ENCODE assay signal across 11 mouse cellular contexts in genomic region chr11:116840748-116841147, GRCm38 (mm10). TPM values are rescaled to one million over a fixed set of nuclear protein-coding genes. Genes with fewer than 3 reads are reported as not detected.
A peak's percentile ranks its signal among the peaks of the same experiment; 100 is the strongest.
DNase-seq lines count a peak whose midpoint lies in the region; ATAC-seq and TF ChIP-seq lines count a peak whose summit lies in the region.
"Had no signal": no experiment of that assay in that cellular context is flagged by ENCODE, and none has a peak within 500 bp of the region (broad histone marks: within the 10 kb centered on the region; RNA-seq: fewer than 3 reads in every experiment).

No protein-coding gene starts in this region.

- peaks cover 43% of the 10 kb centered on the region for H3K36me3 ChIP-seq in heart, embryonic 15.5 days
- peaks cover 46% of the 10 kb centered on the region for H3K36me3 ChIP-seq in hindbrain, embryonic 15.5 days
- H3K36me3 ChIP-seq in midbrain, embryonic 13.5 days = peaks cover 55% of the 10 kb centered on the region

- H3K27me3 ChIP-seq in heart, embryonic 15.5 days = no peaks in the 10 kb centered on the region
- H3K27me3 ChIP-seq in hindbrain, embryonic 15.5 days = no peaks in the 10 kb centered on the region
- H3K27me3 ChIP-seq in midbrain, embryonic 13.5 days = no peaks in the 10 kb centered on the region
- H3K27me3 ChIP-seq: CH12.LX had no signal

- TF ChIP-seq POLR2A in bone marrow macrophage, adult 2 months (IDR thresholded peaks at IDR 0.05; ENCODE audit: borderline replicate concordance, low read depth, low read length) = no peak

- DNase-seq in heart, postnatal 4 days = no peak
- no peak for DNase-seq in right cerebral cortex, postnatal 4 days
- DNase-seq: heart, adult 18-20 months had no signal

- H3K9ac ChIP-seq in heart, embryonic 15.5 days = 0 out of 2 replicates have a peak overlapping the region, but pooled peaks have one; percentile 16
- peak overlapping the region; percentile 6; the same call in 1 of the 2 replicates for H3K9ac ChIP-seq in hindbrain, embryonic 15.5 days
- H3K9ac ChIP-seq in midbrain, embryonic 13.5 days (replicated peaks) = peak overlapping the region; percentile 94

- 73% methylated on average over 4 of the region's 4 CpGs for WGBS in heart, embryonic 15.5 days
- WGBS in hindbrain, embryonic 15.5 days = 82% methylated on average over 4 of the region's 4 CpGs
- 86% methylated on average over 4 of the region's 4 CpGs for WGBS in midbrain, embryonic 13.5 days

- H3K4me3 ChIP-seq in heart, embryonic 15.5 days = peak overlapping the region; percentile 88
- peak overlapping the region; percentile 26; the same call in 1 of the 2 replicates for H3K4me3 ChIP-seq in bone marrow macrophage, adult 2 months (ENCODE audit: insufficient read depth, low read length)
- no peak overlapping the region for H3K4me3 ChIP-seq in hindbrain, embryonic 15.5 days
- H3K4me3 ChIP-seq in midbrain, embryonic 13.5 days (replicated peaks) = peak overlapping the region; percentile 80

- peaks cover 31% of the 10 kb centered on the region for H3K4me1 ChIP-seq in heart, embryonic 15.5 days (replicated peaks)
- H3K4me1 ChIP-seq in bone marrow macrophage, adult 2 months (ENCODE audit: control insufficient read depth, insufficient read depth, low read length) = peaks cover 24% of the 10 kb centered on the region
- H3K4me1 ChIP-seq in hindbrain, embryonic 15.5 days (replicated peaks) = peaks cover 39% of the 10 kb centered on the region
- H3K4me1 ChIP-seq in midbrain, embryonic 13.5 days (replicated peaks) = peaks cover 58% of the 10 kb centered on the region

- H3K9me3 ChIP-seq in heart, embryonic 15.5 days (replicated peaks) = no peaks in the 10 kb centered on the region
- no peaks in the 10 kb centered on the region for H3K9me3 ChIP-seq in hindbrain, embryonic 15.5 days
- H3K9me3 ChIP-seq in midbrain, embryonic 13.5 days = no peaks in the 10 kb centered on the region

- no peak overlapping the region for H3K27ac ChIP-seq in heart, embryonic 15.5 days
- no peak overlapping the region for H3K27ac ChIP-seq in bone marrow macrophage, adult 2 months (ENCODE audit: insufficient read depth, low read depth, low read length)
- no peak overlapping the region for H3K27ac ChIP-seq in hindbrain, embryonic 15.5 days (replicated peaks)
- H3K27ac ChIP-seq in midbrain, embryonic 13.5 days = no peak overlapping the region
- H3K27ac ChIP-seq: macrophage had no signal

- H3K4me2 ChIP-seq in heart, embryonic 15.5 days = peak overlapping the region; percentile 62
- peak overlapping the region; percentile 83 for H3K4me2 ChIP-seq in hindbrain, embryonic 15.5 days
- peak overlapping the region; percentile 90 for H3K4me2 ChIP-seq in midbrain, embryonic 13.5 days (replicated peaks)

- TF ChIP-seq CTCF in bone marrow macrophage, adult 2 months (IDR thresholded peaks at IDR 0.05; ENCODE audit: low read depth, low read length) = no peak

- ATAC-seq in heart, embryonic 15.5 days (replicated peaks; ENCODE audit: insufficient number of reproducible peaks, insufficient read depth, low FRiP score, low read depth) = no peak
- ATAC-seq in hindbrain, embryonic 15.5 days (ENCODE audit: low FRiP score, low read depth) = no peak
- ATAC-seq in midbrain, embryonic 13.5 days = no peak
- no peak for ATAC-seq in inflammation-experienced regulatory T-cells, adult 6 months
- no peak for ATAC-seq in activated CD4-positive, CD25-positive, alpha-beta regulatory T cell, adult 4 months

RNA-seq across cellular contexts. Expression of gene Mettl23, which starts 2.3 kb away (rescaled TPM):
- polyA plus RNA-seq in heart, embryonic 15.5 days (2015; fragmentation: Nextera tagmentation; extraction: Ambion mirVana) = 63.0 and 63.4 TPM in 2 replicates
- 10 to 100 TPM; 31.0 to 32.2 TPM for total RNA-seq in heart, postnatal 4 days (2021)
- 28.0 and 29.8 TPM in 2 replicates for polyA plus RNA-seq in bone marrow macrophage, adult 2 months (2012; ENCODE audit: insufficient read depth, insufficient read length, missing spikeins)
- polyA plus RNA-seq in hindbrain, embryonic 15.5 days (2015; fragmentation: Nextera tagmentation; extraction: Ambion mirVana) = 62.1 and 65.0 TPM in 2 replicates
- polyA plus RNA-seq in midbrain, embryonic 13.5 days (2015; fragmentation: Nextera tagmentation; extraction: Ambion mirVana) = 79.0 and 80.0 TPM in 2 replicates
- polyA plus RNA-seq in inflammation-experienced regulatory T-cells, adult 6 months (2017; shearing (Covaris generic)) = 100 to 1,000 TPM; 121 to 151 (median 145) TPM
- 100 to 1,000 TPM; 105 to 149 TPM for polyA plus RNA-seq in activated CD4-positive, CD25-positive, alpha-beta regulatory T cell, adult 4 months (2017; shearing (Covaris generic))

RNA-seq across cellular contexts. Expression of gene Jmjd6, which starts 2.5 kb away (rescaled TPM):
- 66.5 and 67.4 TPM in 2 replicates for polyA plus RNA-seq in heart, embryonic 15.5 days (2015; fragmentation: Nextera tagmentation; extraction: Ambion mirVana)
- 10 to 100 TPM; 41.2 to 43.3 TPM for total RNA-seq in heart, postnatal 4 days (2021)
- 18.3 and 19.0 TPM in 2 replicates for polyA plus RNA-seq in bone marrow macrophage, adult 2 months (2012; ENCODE audit: insufficient read depth, insufficient read length, missing spikeins)
- polyA plus RNA-seq in hindbrain, embryonic 15.5 days (2015; fragmentation: Nextera tagmentation; extraction: Ambion mirVana) = 70.2 and 72.4 TPM in 2 replicates
- 78.7 and 84.0 TPM in 2 replicates for polyA plus RNA-seq in midbrain, embryonic 13.5 days (2015; fragmentation: Nextera tagmentation; extraction: Ambion mirVana)
- polyA plus RNA-seq in inflammation-experienced regulatory T-cells, adult 6 months (2017; shearing (Covaris generic)) = 10 to 100 TPM; 49.7 to 58.8 (median 53.6) TPM
- 10 to 100 TPM; 50.0 to 55.7 TPM for polyA plus RNA-seq in activated CD4-positive, CD25-positive, alpha-beta regulatory T cell, adult 4 months (2017; shearing (Covaris generic))

RNA-seq across cellular contexts. Expression of gene Mfsd11, which starts 11.5 kb away (rescaled TPM):
- 31.8 and 38.6 TPM in 2 replicates for polyA plus RNA-seq in heart, embryonic 15.5 days (2015; fragmentation: Nextera tagmentation; extraction: Ambion mirVana)
- 10 to 100 TPM; 26.9 to 35.6 TPM for total RNA-seq in heart, postnatal 4 days (2021)
- polyA plus RNA-seq in bone marrow macrophage, adult 2 months (2012; ENCODE audit: insufficient read depth, insufficient read length, missing spikeins) = 108 and 110 TPM in 2 replicates
- polyA plus RNA-seq in hindbrain, embryonic 15.5 days (2015; fragmentation: Nextera tagmentation; extraction: Ambion mirVana) = 52.6 and 56.3 TPM in 2 replicates
- polyA plus RNA-seq in midbrain, embryonic 13.5 days (2015; fragmentation: Nextera tagmentation; extraction: Ambion mirVana) = 48.3 and 48.8 TPM in 2 replicates
- 10 to 100 TPM; 18.7 to 31.0 (median 29.0) TPM for polyA plus RNA-seq in inflammation-experienced regulatory T-cells, adult 6 months (2017; shearing (Covaris generic))
- 10 to 100 TPM; 18.9 to 21.1 TPM for polyA plus RNA-seq in activated CD4-positive, CD25-positive, alpha-beta regulatory T cell, adult 4 months (2017; shearing (Covaris generic))

RNA-seq across cellular contexts. Expression of gene Srsf2, which starts 12.1 kb away (rescaled TPM):
- polyA plus RNA-seq in heart, embryonic 15.5 days (2015; fragmentation: Nextera tagmentation; extraction: Ambion mirVana) = 479 and 520 TPM in 2 replicates
- total RNA-seq in heart, postnatal 4 days (2021) = 100 to 1,000 TPM; 269 to 299 TPM
- 259 and 286 TPM in 2 replicates for polyA plus RNA-seq in bone marrow macrophage, adult 2 months (2012; ENCODE audit: insufficient read depth, insufficient read length, missing spikeins)
- polyA plus RNA-seq in hindbrain, embryonic 15.5 days (2015; fragmentation: Nextera tagmentation; extraction: Ambion mirVana) = 535 and 549 TPM in 2 replicates
- 648 and 659 TPM in 2 replicates for polyA plus RNA-seq in midbrain, embryonic 13.5 days (2015; fragmentation: Nextera tagmentation; extraction: Ambion mirVana)
- 100 to 1,000 TPM; 189 to 367 (median 325) TPM for polyA plus RNA-seq in inflammation-experienced regulatory T-cells, adult 6 months (2017; shearing (Covaris generic))
- 100 to 1,000 TPM; 256 to 305 TPM for polyA plus RNA-seq in activated CD4-positive, CD25-positive, alpha-beta regulatory T cell, adult 4 months (2017; shearing (Covaris generic))

RNA-seq across cellular contexts. Expression of gene Mxra7, which starts 12.9 kb away (rescaled TPM):
- polyA plus RNA-seq in heart, embryonic 15.5 days (2015; fragmentation: Nextera tagmentation; extraction: Ambion mirVana) = 18.8 and 19.8 TPM in 2 replicates
- total RNA-seq in heart, postnatal 4 days (2021) = 10 to 100 TPM; 40.9 to 42.9 TPM
- polyA plus RNA-seq in bone marrow macrophage, adult 2 months (2012; ENCODE audit: insufficient read depth, insufficient read length, missing spikeins) = 0.72 and 1.2 TPM in 2 replicates
- polyA plus RNA-seq in hindbrain, embryonic 15.5 days (2015; fragmentation: Nextera tagmentation; extraction: Ambion mirVana) = 41.5 and 42.8 TPM in 2 replicates
- polyA plus RNA-seq in midbrain, embryonic 13.5 days (2015; fragmentation: Nextera tagmentation; extraction: Ambion mirVana) = 32.5 and 40.4 TPM in 2 replicates
- polyA plus RNA-seq in inflammation-experienced regulatory T-cells, adult 6 months (2017; shearing (Covaris generic)) = not detected
- polyA plus RNA-seq in activated CD4-positive, CD25-positive, alpha-beta regulatory T cell, adult 4 months (2017; shearing (Covaris generic)) = not detected
- total RNA-seq: CH12.LX had no signal
- polyA plus RNA-seq: macrophage had no signal

Comparison
In these comparisons a context has a peak if more than half of its experiments do, and no peak if none do; other contexts are left out.
1. H3K9ac ChIP-seq: peak in every context shown above with its lines; median percentile 94 in midbrain, embryonic 13.5 days; 16 in heart, embryonic 15.5 days; 6 in hindbrain, embryonic 15.5 days.